Mouse (Mus musculus) hindbrain, postnatal 0 days (tissue): Measurements from ENCODE around the gene Trib3. TPM values are rescaled to one million over a fixed set of nuclear protein-coding genes. Genes with fewer than 3 reads are reported as not detected.

Source experiments
- ATAC-seq: fragments of 200-750 bp; cut with Nextera tagmentation; 2 replicates; pipeline ENCODE4 v1.8.0; 2017; ENCODE audit warnings: mild to moderate bottlenecking, moderate TSS enrichment, moderate library complexity
- DNase-seq: peaks from one replicate; pipeline ENCODE4 v3.0.0-alpha.2; 2015; ENCODE audit warnings: low spot score
- H3K27ac ChIP-seq: fragments of 300-500 bp; sonication (generic); 2 replicates; pipeline ENCODE4 v1.5.1; 2014; ENCODE audit warnings: mild to moderate bottlenecking
- H3K27me3 ChIP-seq: fragments of 300-500 bp; sonication (generic); 2 replicates; pipeline ENCODE4 v1.6.1; 2014; ENCODE audit warnings: low read length, mixed read lengths; ENCODE audit not compliant: insufficient read depth
- H3K36me3 ChIP-seq: fragments of 300-500 bp; sonication (generic); 2 replicates; pipeline ENCODE4 v1.6.1; 2014; ENCODE audit warnings: low read length, mixed read lengths; ENCODE audit not compliant: insufficient read depth
- H3K4me1 ChIP-seq: fragments of 300-500 bp; sonication (generic); 2 replicates; pipeline ENCODE4 v1.6.1; 2014; ENCODE audit warnings: antibody characterized with exemption, low read length, mixed read lengths; ENCODE audit not compliant: insufficient read depth
- H3K4me2 ChIP-seq: fragments of 300-500 bp; sonication (generic); 2 replicates; pipeline ENCODE4 v1.6.1; 2014; ENCODE audit warnings: low read depth, mild to moderate bottlenecking, low read length, moderate library complexity, mixed read lengths
- H3K4me3 ChIP-seq: fragments of 300-500 bp; sonication (generic); 2 replicates; pipeline ENCODE4 v1.5.1; 2014; ENCODE audit warnings: low read length
- H3K9ac ChIP-seq: fragments of 300-500 bp; sonication (generic); replicated peaks from 2 replicates; pipeline ENCODE4 v1.6.1; 2014; ENCODE audit warnings: mild to moderate bottlenecking, low read length, moderate library complexity, mixed read lengths
- H3K9me3 ChIP-seq: fragments of 300-500 bp; sonication (generic); 2 replicates; pipeline ENCODE4 v1.6.1; 2016; ENCODE audit warnings: low read length, mixed read lengths
- CTCF ChIP-seq: IDR thresholded peaks from 2 replicates; pipeline ENCODE4 v1.5.1; 2016; ENCODE audit warnings: antibody characterized with exemption, control low read depth, low read depth
- WGBS: fragments of 180-500 bp; shearing (Covaris S2); extraction: QIAGEN DNeasy Blood & Tissue Kit; methylation state at CpG from one replicate; pipeline ENCODE4 v1.1.7; 2014; 5-methylcytosine and 5-hydroxymethylcytosine counted together
- polyA plus RNA-seq: library from polyadenylated mRNA; unstranded; fragments of >200 nt; fragmentation: Nextera tagmentation; extraction: Ambion mirVana; gene quantifications from 2 replicates; pipeline ENCODE4 v1.2.1, GENCODE M21; 2015
- total RNA-seq: library from RNA; depleted of rRNA; stranded (reverse); fragments of >200 nt; gene quantifications from 2 replicates; pipeline ENCODE4 v1.2.3, GENCODE M21; 2014

Trib3 gene
- total and polyA plus RNA-seq, 2 experiments from 2014 or later = 2.5 to 2.7 TPM

GRCm38 (mm10) chr2:152327980-152328379 is 15.9 kb downstream of the Trib3 start:
- Histone ChIP-seq H3K4me3 (no peak overlapping the region), H3K27ac (no peak overlapping the region), H3K4me1 (peaks cover 7% of the 10 kb centered on the region), H3K9me3 (no peaks in the 10 kb centered on the region), H3K36me3 (peaks cover 30% of the 10 kb centered on the region; the same call in 1 of the 2 replicates), H3K9ac (no peak overlapping the region), H3K4me2 (no peak overlapping the region), H3K27me3 (no peaks in the 10 kb centered on the region)
- TF ChIP-seq CTCF = no peak
- DNase-seq (no peak), ATAC-seq (no peak)
- 85% methylated on average over 5 of the region's 5 CpGs for WGBS

GRCm38 (mm10) chr2:152326654-152327053 is 17.2 kb downstream of the Trib3 start:
- no peaks in the 10 kb centered on the region for H3K27me3 ChIP-seq
- TF ChIP-seq CTCF = no peak
- no peak overlapping the region for H3K27ac ChIP-seq
- WGBS = 91% methylated on average over 8 of the region's 8 CpGs
- DNase-seq = no peak
- H3K4me3 ChIP-seq = no peak overlapping the region
- no peak for ATAC-seq
- H3K4me2 ChIP-seq = no peak overlapping the region
- peaks cover 43% of the 10 kb centered on the region; the same call in 1 of the 2 replicates for H3K36me3 ChIP-seq
- H3K4me1 ChIP-seq = peaks cover 7% of the 10 kb centered on the region
- H3K9ac ChIP-seq = no peak overlapping the region
- no peaks in the 10 kb centered on the region for H3K9me3 ChIP-seq

- ATAC-seq = no peak
- 91% methylated on average over 13 of the region's 13 CpGs for WGBS
Observed at GRCm38 (mm10) chr2:152326157-152326556, 17.7 kb downstream of the Trib3 start.

GRCm38 (mm10) chr2:152324842-152325241 is 19.0 kb downstream of the Trib3 start:
- Histone ChIP-seq H3K4me1 (no peaks in the 10 kb centered on the region), H3K27me3 (no peaks in the 10 kb centered on the region), H3K4me2 (no peak overlapping the region), H3K9ac (no peak overlapping the region), H3K36me3 (peaks cover 46% of the 10 kb centered on the region; the same call in 1 of the 2 replicates), H3K27ac (no peak overlapping the region), H3K9me3 (no peaks in the 10 kb centered on the region), H3K4me3 (no peak overlapping the region)
- WGBS = 88% methylated on average over 3 of the region's 3 CpGs
- DNase-seq (no peak), ATAC-seq (no peak)
- no peak for TF ChIP-seq CTCF

More at GRCm38 (mm10) chr2:152326157-152326556, 17.7 kb downstream of the Trib3 start:
- Histone ChIP-seq H3K36me3 (peaks cover 46% of the 10 kb centered on the region; the same call in 1 of the 2 replicates), H3K4me2 (no peak overlapping the region), H3K27me3 (no peaks in the 10 kb centered on the region), H3K9ac (no peak overlapping the region), H3K9me3 (no peaks in the 10 kb centered on the region), H3K4me3 (no peak overlapping the region), H3K4me1 (peaks cover 6% of the 10 kb centered on the region), H3K27ac (no peak overlapping the region)
- no peak for TF ChIP-seq CTCF
- no peak for DNase-seq

- no peak overlapping the region for H3K9ac ChIP-seq
- WGBS = 95% methylated on average over 14 of the region's 14 CpGs
- TF ChIP-seq CTCF = no peak
- ATAC-seq (no peak), DNase-seq (no peak)
- no peak overlapping the region for H3K4me2 ChIP-seq
- H3K4me1 ChIP-seq = no peaks in the 10 kb centered on the region
- peaks cover 51% of the 10 kb centered on the region for H3K36me3 ChIP-seq
- no peaks in the 10 kb centered on the region for H3K9me3 ChIP-seq
- H3K27me3 ChIP-seq = no peaks in the 10 kb centered on the region
- H3K27ac ChIP-seq = no peak overlapping the region
- no peak overlapping the region for H3K4me3 ChIP-seq
Observed at GRCm38 (mm10) chr2:152323971-152324370, 19.9 kb downstream of the Trib3 start.

- WGBS = 93% methylated on average over 6 of the region's 6 CpGs
- Histone ChIP-seq H3K9me3 (no peaks in the 10 kb centered on the region), H3K4me3 (no peak overlapping the region), H3K9ac (no peak overlapping the region), H3K36me3 (peaks cover 49% of the 10 kb centered on the region), H3K27ac (no peak overlapping the region), H3K27me3 (no peaks in the 10 kb centered on the region), H3K4me2 (no peak overlapping the region), H3K4me1 (no peaks in the 10 kb centered on the region)
- ATAC-seq (no peak), DNase-seq (no peak)
- TF ChIP-seq CTCF = no peak
Observed at GRCm38 (mm10) chr2:152322198-152322597, 21.6 kb downstream of the Trib3 start.

- Histone ChIP-seq H3K4me1 (no peaks in the 10 kb centered on the region), H3K36me3 (peaks cover 46% of the 10 kb centered on the region), H3K9me3 (no peaks in the 10 kb centered on the region), H3K4me3 (no peak overlapping the region), H3K9ac (no peak overlapping the region), H3K27me3 (no peaks in the 10 kb centered on the region), H3K4me2 (no peak overlapping the region), H3K27ac (no peak overlapping the region)
- no peak for DNase-seq
- TF ChIP-seq CTCF = no peak
- no peak for ATAC-seq
- 89% methylated on average over 5 of the region's 5 CpGs for WGBS
Observed at GRCm38 (mm10) chr2:152321558-152321957, 22.3 kb downstream of the Trib3 start.
